8 mouse cellular contexts compared by ENCODE assay signal in genomic region chr9:25481344-25482095, GRCm38 (mm10). TPM values are rescaled to one million over a fixed set of nuclear protein-coding genes. Genes with fewer than 3 reads are reported as not detected.
DNase-seq lines count a peak whose midpoint lies in the region; ATAC-seq and TF ChIP-seq lines count a peak whose summit lies in the region.

TSS of gene Eepd1 (plus strand) at chr9:25481547.

- DNase-seq in 416B (ENCODE audit: low read depth): peak; percentile 56
- DNase-seq in heart, adult 9 months (ENCODE audit: low spot score in 2 of 2): peak; percentile 95 to 96
- DNase-seq in monocyte, adult 2 months (ENCODE audit: low read depth in 1 of 2, low spot score in 2 of 2): peak; percentile 87 to 97
- DNase-seq in spleen, postnatal 36 days (ENCODE audit: low spot score in 2 of 2): peak; percentile 92 to 93

- WGBS in bone marrow, adult 2 months: under 1% methylated on average over 75 of the region's 75 CpGs
- WGBS in embryonic facial prominence, embryonic 15.5 days: under 1% methylated on average over 74 of the region's 75 CpGs
- 2% methylated on average over 70 of the region's 75 CpGs for WGBS in kidney, embryonic 14.5 days
- under 1% methylated on average over 70 of the region's 75 CpGs for WGBS in limb, embryonic 15.5 days

- TF ChIP-seq POLR2A in bone marrow, adult 2 months (IDR thresholded peaks at IDR 0.05; ENCODE audit: borderline replicate concordance, control insufficient read depth, low read depth, low read length): peak; percentile 67; the same call in 1 of the 2 replicates

- TF ChIP-seq CTCF in bone marrow, adult 2 months (IDR thresholded peaks at IDR 0.05; ENCODE audit: control insufficient read depth, insufficient read depth, low read length): no peak

- peak within 1 kb of the TSS; percentile 88 for H3K4me2 ChIP-seq in embryonic facial prominence, embryonic 15.5 days (replicated peaks)
- H3K4me2 ChIP-seq in kidney, embryonic 14.5 days (replicated peaks; ENCODE audit: low read depth, low read length): peak within 1 kb of the TSS; percentile 75
- H3K4me2 ChIP-seq in limb, embryonic 15.5 days: peak within 1 kb of the TSS; percentile 81

- peaks cover 6% of the 10 kb centered on the region; the same call in 1 of the 2 replicates for H3K4me1 ChIP-seq in bone marrow, adult 2 months (ENCODE audit: control insufficient read depth, insufficient read depth, low read length)
- H3K4me1 ChIP-seq in embryonic facial prominence, embryonic 15.5 days: peaks cover 48% of the 10 kb centered on the region
- H3K4me1 ChIP-seq in kidney, embryonic 14.5 days (ENCODE audit: control insufficient read depth, insufficient read depth, low read length): peaks cover 8% of the 10 kb centered on the region; the same call in 1 of the 2 replicates
- peaks cover 45% of the 10 kb centered on the region for H3K4me1 ChIP-seq in limb, embryonic 15.5 days

- ATAC-seq in embryonic facial prominence, embryonic 15.5 days (ENCODE audit: insufficient number of reproducible peaks, low FRiP score, low TSS enrichment, low read depth): peak; percentile 95
- peak; percentile 97 for ATAC-seq in kidney, embryonic 14.5 days (ENCODE audit: low FRiP score, low TSS enrichment)
- ATAC-seq in limb, embryonic 15.5 days (ENCODE audit: insufficient number of reproducible peaks, low FRiP score, low TSS enrichment, low read depth): peak; percentile 90

- no peaks in the 10 kb centered on the region for H3K9me3 ChIP-seq in embryonic facial prominence, embryonic 15.5 days (replicated peaks)
- H3K9me3 ChIP-seq in kidney, embryonic 14.5 days (ENCODE audit: control insufficient read depth, low read length): no peaks in the 10 kb centered on the region
- no peaks in the 10 kb centered on the region for H3K9me3 ChIP-seq in limb, embryonic 15.5 days

- no peaks in the 10 kb centered on the region for H3K36me3 ChIP-seq in embryonic facial prominence, embryonic 15.5 days
- H3K36me3 ChIP-seq in kidney, embryonic 14.5 days (ENCODE audit: control insufficient read depth, insufficient read depth, low read length): no peaks in the 10 kb centered on the region
- H3K36me3 ChIP-seq in limb, embryonic 15.5 days: no peaks in the 10 kb centered on the region

- no peaks in the 10 kb centered on the region for H3K27me3 ChIP-seq in embryonic facial prominence, embryonic 15.5 days
- 0 out of 2 replicates have a peak, but pooled peaks cover 2% of the 10 kb centered on the region for H3K27me3 ChIP-seq in kidney, embryonic 14.5 days (ENCODE audit: control insufficient read depth, insufficient read depth, low read length)
- no peaks in the 10 kb centered on the region for H3K27me3 ChIP-seq in limb, embryonic 15.5 days

- H3K4me3 ChIP-seq in bone marrow, adult 2 months (replicated peaks; ENCODE audit: control insufficient read depth, low read depth, low read length): peak within 1 kb of the TSS; percentile 84
- peak within 1 kb of the TSS; percentile 70 for H3K4me3 ChIP-seq in embryonic facial prominence, embryonic 15.5 days (replicated peaks)
- H3K4me3 ChIP-seq in kidney, embryonic 14.5 days (ENCODE audit: low read length): peak within 1 kb of the TSS; percentile 64
- H3K4me3 ChIP-seq in limb, embryonic 15.5 days: peak within 1 kb of the TSS; percentile 76

- H3K27ac ChIP-seq in bone marrow, adult 2 months (ENCODE audit: control insufficient read depth, insufficient read depth, low read depth, low read length, poor library complexity): peak within 1 kb of the TSS; percentile 79
- peak within 1 kb of the TSS; percentile 81 for H3K27ac ChIP-seq in embryonic facial prominence, embryonic 15.5 days (replicated peaks)
- H3K27ac ChIP-seq in kidney, embryonic 14.5 days (ENCODE audit: low read depth, low read length): no peak within 1 kb of the TSS
- H3K27ac ChIP-seq in limb, embryonic 15.5 days: peak within 1 kb of the TSS; percentile 80

- H3K9ac ChIP-seq in embryonic facial prominence, embryonic 15.5 days: peak within 1 kb of the TSS; percentile 65
- H3K9ac ChIP-seq in kidney, embryonic 14.5 days (ENCODE audit: low read depth, low read length): peak within 1 kb of the TSS; percentile 62
- H3K9ac ChIP-seq in limb, embryonic 15.5 days: peak within 1 kb of the TSS; percentile 67

RNA-seq across cellular contexts. Expression of gene Eepd1, which starts in this region (rescaled TPM):
- polyA plus RNA-seq in bone marrow, adult 2 months (2011; ENCODE audit: insufficient read depth, insufficient read length, low replicate concordance, missing spikeins): 2.1 and 9.0 TPM in 2 replicates
- polyA plus RNA-seq in embryonic facial prominence, embryonic 15.5 days (2015; fragmentation: Nextera tagmentation; extraction: Ambion mirVana): 13.5 and 14.1 TPM in 2 replicates
- 2.6 and 6.1 TPM in 2 replicates for polyA plus RNA-seq in kidney, embryonic 14.5 days (2014; fragmentation: Nextera tagmentation; extraction: Ambion mirVana)
- 14.4 and 17.0 TPM in 2 replicates for polyA plus RNA-seq in limb, embryonic 15.5 days (2015; fragmentation: Nextera tagmentation; extraction: Ambion mirVana)
